Mouse (Mus musculus): Measurements from ENCODE around the gene Klk1b8. TPM values are rescaled to one million over a fixed set of nuclear protein-coding genes. Genes with fewer than 3 reads are reported as not detected.
A peak's percentile ranks its signal among the peaks of the same experiment; 100 is the strongest.

The Klk1b8 gene
- total and polyA plus RNA-seq, 3 experiments = not detected

GRCm38 (mm10) chr7:43919559-43920451, 30.7 kb upstream of the Klk1b8 start:
- DNase-seq (ENCODE audit: extremely low read depth) = peak; percentile 76
- TF ChIP-seq NELFE (IDR thresholded peaks at IDR 0.05; ENCODE audit: low read depth, low read length) (no peak; the same call in 1 of the 2 replicates), MEF2A (IDR thresholded peaks at IDR 0.05; ENCODE audit: borderline replicate concordance, low read depth, low read length) (no peak), MXI1 (IDR thresholded peaks at IDR 0.05; ENCODE audit: low read depth, low read length) (no peak), POLR2AphosphoS2 (IDR thresholded peaks at IDR 0.05; ENCODE audit: low read depth, low read length) (no peak), PAX5 (IDR thresholded peaks at IDR 0.05; ENCODE audit: low read length) (no peak), SMC3 (IDR thresholded peaks at IDR 0.05; ENCODE audit: low read depth, low read length) (peak; percentile 75), BHLHE40 (IDR thresholded peaks at IDR 0.05; ENCODE audit: low read depth, low read length) (no peak), MAFK (IDR thresholded peaks at IDR 0.05; ENCODE audit: insufficient replicate concordance, low read length) (no peak), CTCF (conservative IDR thresholded peaks at IDR 0.05 in 1 of 2, IDR thresholded peaks at IDR 0.05 in 1 of 2; ENCODE audit: low read depth in 2 of 2, low read length in 2 of 2) (peak; percentile 75 to 84), KAT2A (IDR thresholded peaks at IDR 0.05; ENCODE audit: insufficient replicate concordance, low read length) (no peak), HCFC1 (IDR thresholded peaks at IDR 0.05; ENCODE audit: low read depth, low read length) (no peak), RAD21 (IDR thresholded peaks at IDR 0.05; ENCODE audit: low read depth, low read length) (peak; percentile 61), JUN (IDR thresholded peaks at IDR 0.05; ENCODE audit: insufficient read depth, low read depth, low read length) (no peak)
- Histone ChIP-seq H3K4me3 (replicated peaks in 1 of 3; ENCODE audit: low read depth in 2 of 3, low read length in 2 of 3, poor library complexity in 1 of 3) (no peak overlapping the region), H3K27ac (ENCODE audit: insufficient read depth, low read depth) (no peak overlapping the region), H3K4me2 (ENCODE audit: insufficient read depth, low read depth, poor library complexity, severe bottlenecking) (no peak overlapping the region), H3K9me3 (replicated peaks; ENCODE audit: low read length) (no peaks in the 10 kb centered on the region), H3K9ac (ENCODE audit: insufficient read depth, low read depth) (no peak overlapping the region), H3K79me2 (replicated peaks; ENCODE audit: control insufficient read depth, extremely low read depth, insufficient read depth, poor library complexity, severe bottlenecking) (no peaks in the 10 kb centered on the region), H3K27me3 (replicated peaks) (peaks cover 87% of the 10 kb centered on the region), H3K4me1 (ENCODE audit: control insufficient read depth in 1 of 2, insufficient read depth in 2 of 2) (peaks cover 0 to 8% of the 10 kb centered on the region in 2 experiments; a peak in 2 of 4 replicates), H3K36me3 (replicated peaks in 1 of 2; ENCODE audit: control insufficient read depth in 1 of 2, insufficient read depth in 1 of 2, low read length in 1 of 2) (no peaks in the 10 kb centered on the region)
- dilution Hi-C loops (cut with MboI; ENCODE audit: extremely low pct_ligation_motif_present, extremely low pct_unique_long_range_greater_than_20kb, low sequenced_read_pairs) (no loop called here), in situ Hi-C loops (cut with MboI; ENCODE audit: low pct_ligation_motif_present, low pct_unique_long_range_greater_than_20kb, low sequenced_read_pairs) (loop anchor here (5.0 kb wide), 1 partner anchor 38 kb away; the partner anchor contains the start of gene Klk4)

DNA sequence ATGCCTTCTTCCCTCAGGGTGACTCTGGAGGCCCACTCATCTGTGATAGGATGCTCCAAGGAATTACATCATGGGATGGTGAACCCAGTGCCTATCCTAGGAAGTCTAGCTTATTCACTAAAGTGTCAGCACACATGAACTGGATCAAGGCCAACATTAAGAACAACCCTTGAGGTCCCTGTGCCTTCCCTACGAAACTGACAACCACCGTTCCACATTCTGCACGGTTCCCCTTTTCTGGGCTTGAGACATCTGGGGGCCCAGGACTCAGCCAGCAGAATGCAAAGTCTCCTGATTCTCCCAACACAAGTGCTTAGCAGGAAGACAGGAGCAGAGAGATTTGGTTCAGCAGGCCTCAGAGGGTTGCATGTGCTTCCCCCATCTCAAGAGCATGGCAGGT, 29.9 kb upstream of the Klk1b8 start:
- Histone ChIP-seq H3K79me2 (replicated peaks; ENCODE audit: control insufficient read depth, extremely low read depth, insufficient read depth, poor library complexity, severe bottlenecking) (no peaks in the 10 kb centered on the region), H3K27ac (ENCODE audit: insufficient read depth, low read depth) (no peak overlapping the region), H3K27me3 (replicated peaks) (peaks cover 87% of the 10 kb centered on the region), H3K4me2 (ENCODE audit: insufficient read depth, low read depth, poor library complexity, severe bottlenecking) (no peak overlapping the region), H3K9ac (ENCODE audit: insufficient read depth, low read depth) (no peak overlapping the region), H3K4me3 (replicated peaks in 1 of 3; ENCODE audit: low read depth in 2 of 3, low read length in 2 of 3, poor library complexity in 1 of 3) (no peak overlapping the region), H3K4me1 (ENCODE audit: control insufficient read depth in 1 of 2, insufficient read depth in 2 of 2) (peaks cover 0 to 8% of the 10 kb centered on the region in 2 experiments; a peak in 2 of 4 replicates), H3K9me3 (replicated peaks; ENCODE audit: low read length) (no peaks in the 10 kb centered on the region), H3K36me3 (replicated peaks in 1 of 2; ENCODE audit: control insufficient read depth in 1 of 2, insufficient read depth in 1 of 2, low read length in 1 of 2) (no peaks in the 10 kb centered on the region)
- TF ChIP-seq GABPA (IDR thresholded peaks at IDR 0.05; ENCODE audit: insufficient replicate concordance, low read depth, low read length) (no peak), ZC3H11A (IDR thresholded peaks at IDR 0.05; ENCODE audit: low read depth, low read length) (no peak), UBTF (IDR thresholded peaks at IDR 0.05; ENCODE audit: low read depth, low read length) (no peak), CHD2 (IDR thresholded peaks at IDR 0.05; ENCODE audit: low read length) (no peak), NRF1 (IDR thresholded peaks at IDR 0.05; ENCODE audit: low read depth, low read length) (no peak), EP300 (IDR thresholded peaks at IDR 0.05; ENCODE audit: low read length) (no peak), USF1 (IDR thresholded peaks at IDR 0.05; ENCODE audit: low read depth, low read length) (no peak), POLR2AphosphoS2 (IDR thresholded peaks at IDR 0.05; ENCODE audit: low read depth, low read length) (no peak), CHD1 (IDR thresholded peaks at IDR 0.05; ENCODE audit: low read depth, low read length) (no peak), MAZ (IDR thresholded peaks at IDR 0.05; ENCODE audit: low read depth, low read length) (no peak), ZNF384 (IDR thresholded peaks at IDR 0.05; ENCODE audit: low read depth, low read length) (no peak), MYC (IDR thresholded peaks at IDR 0.05; ENCODE audit: low read depth, low read length) (no peak), ZMIZ1 (IDR thresholded peaks at IDR 0.05; ENCODE audit: low read depth, low read length) (no peak), MAX (IDR thresholded peaks at IDR 0.05; ENCODE audit: low read length) (no peak), MAFK (IDR thresholded peaks at IDR 0.05; ENCODE audit: insufficient replicate concordance, low read length) (no peak), BHLHE40 (IDR thresholded peaks at IDR 0.05; ENCODE audit: low read depth, low read length) (no peak), ZKSCAN1 (IDR thresholded peaks at IDR 0.05; ENCODE audit: borderline replicate concordance, low read depth, low read length) (no peak), ELF1 (IDR thresholded peaks at IDR 0.05; ENCODE audit: low read depth, low read length) (no peak), MEF2A (IDR thresholded peaks at IDR 0.05; ENCODE audit: borderline replicate concordance, low read depth, low read length) (no peak)
- no peak for DNase-seq (ENCODE audit: extremely low read depth)
- in situ Hi-C loops (cut with MboI; ENCODE audit: low pct_ligation_motif_present, low pct_unique_long_range_greater_than_20kb, low sequenced_read_pairs) = loop anchor here (5.0 kb wide), 1 partner anchor 38 kb away; the partner anchor contains the start of gene Klk4
- dilution Hi-C loops (cut with MboI; ENCODE audit: extremely low pct_ligation_motif_present, extremely low pct_unique_long_range_greater_than_20kb, low sequenced_read_pairs) = no loop called here

Data from CH12.LX (cell line).